Mouse (Mus musculus) 3134 (cell line): Measurements from ENCODE around the gene Eya3.
"Not testable (repeated sequence)": the region's sequence is repeated elsewhere in the genome, so short reads cannot be mapped to it uniquely, and the experiment has no call there.

ENCODE experiments used
- DNase-seq: peaks from one replicate; pipeline ENCODE4 v3.0.0-alpha.2; 2011; ENCODE audit warnings: low spot score; ENCODE audit not compliant: insufficient read length; ENCODE audit errors: extremely low read depth

Gene Eya3

GRCm38 (mm10) chr4:132638461-132639190 lies at the start of gene Eya3:
TSS of gene Eya3 (plus strand) at chr4:132638987.
- peak; percentile 95 for DNase-seq

GRCm38 (mm10) chr4:132590642-132591041 lies 48.1 kb upstream of the Eya3 start:
- DNase-seq = no peak

- no peak for DNase-seq
Observed at GRCm38 (mm10) chr4:132592958-132593357, 45.8 kb upstream of the Eya3 start.

GRCm38 (mm10) chr4:132594191-132594590 lies 44.6 kb upstream of the Eya3 start:
- DNase-seq = no peak

- no peak for DNase-seq
Observed at GRCm38 (mm10) chr4:132598861-132599260, 39.9 kb upstream of the Eya3 start.

GRCm38 (mm10) chr4:132599764-132600163 lies 39.0 kb upstream of the Eya3 start:
- DNase-seq = no peak

GRCm38 (mm10) chr4:132600465-132600864 lies 38.3 kb upstream of the Eya3 start:
- no peak for DNase-seq

GRCm38 (mm10) chr4:132601242-132601641 lies 37.5 kb upstream of the Eya3 start:
- DNase-seq = not testable (repeated sequence)

GRCm38 (mm10) chr4:132603468-132603867 lies 35.3 kb upstream of the Eya3 start:
- DNase-seq = no peak

- DNase-seq = no peak
Observed at GRCm38 (mm10) chr4:132605816-132606215, 33.0 kb upstream of the Eya3 start.

- DNase-seq = no peak
Observed at GRCm38 (mm10) chr4:132608147-132608546, 30.6 kb upstream of the Eya3 start.

GRCm38 (mm10) chr4:132610301-132610984 lies 28.3 kb upstream of the Eya3 start:
- DNase-seq = no peak

- DNase-seq = no peak
Observed at GRCm38 (mm10) chr4:132611320-132611719, 27.5 kb upstream of the Eya3 start.

- peak; percentile 71 for DNase-seq
Observed at GRCm38 (mm10) chr4:132617873-132618272, 20.9 kb upstream of the Eya3 start.

GRCm38 (mm10) chr4:132618850-132619375 lies 19.9 kb upstream of the Eya3 start:
- DNase-seq = peak; percentile 65

GRCm38 (mm10) chr4:132620134-132620533 lies 18.7 kb upstream of the Eya3 start:
- DNase-seq = no peak

GRCm38 (mm10) chr4:132621287-132622068 lies 17.3 kb upstream of the Eya3 start:
- DNase-seq = peak; percentile 45

GRCm38 (mm10) chr4:132624034-132624657 lies 14.6 kb upstream of the Eya3 start:
- DNase-seq = peak; percentile 45

- no peak for DNase-seq
Observed at GRCm38 (mm10) chr4:132628830-132629229, 10.0 kb upstream of the Eya3 start.

- no peak for DNase-seq
Observed at GRCm38 (mm10) chr4:132635971-132636370, 2.8 kb upstream of the Eya3 start.

- no peak for DNase-seq
Observed at GRCm38 (mm10) chr4:132636554-132636953, 2.2 kb upstream of the Eya3 start.
